Mouse (Mus musculus) right cerebral cortex, postnatal 36 days (tissue): ENCODE data around the gene Olfm2.
A peak's percentile ranks its signal among the peaks of the same experiment; 100 is the strongest.

Source experiments
- DNase-seq, 2 experiments: peaks; one replicate each; pipeline ENCODE4 v3.0.0; 2022; ENCODE audit warnings: low spot score in 2 of 2, mixed read lengths in 1 of 2

Olfm2 gene

DNA sequence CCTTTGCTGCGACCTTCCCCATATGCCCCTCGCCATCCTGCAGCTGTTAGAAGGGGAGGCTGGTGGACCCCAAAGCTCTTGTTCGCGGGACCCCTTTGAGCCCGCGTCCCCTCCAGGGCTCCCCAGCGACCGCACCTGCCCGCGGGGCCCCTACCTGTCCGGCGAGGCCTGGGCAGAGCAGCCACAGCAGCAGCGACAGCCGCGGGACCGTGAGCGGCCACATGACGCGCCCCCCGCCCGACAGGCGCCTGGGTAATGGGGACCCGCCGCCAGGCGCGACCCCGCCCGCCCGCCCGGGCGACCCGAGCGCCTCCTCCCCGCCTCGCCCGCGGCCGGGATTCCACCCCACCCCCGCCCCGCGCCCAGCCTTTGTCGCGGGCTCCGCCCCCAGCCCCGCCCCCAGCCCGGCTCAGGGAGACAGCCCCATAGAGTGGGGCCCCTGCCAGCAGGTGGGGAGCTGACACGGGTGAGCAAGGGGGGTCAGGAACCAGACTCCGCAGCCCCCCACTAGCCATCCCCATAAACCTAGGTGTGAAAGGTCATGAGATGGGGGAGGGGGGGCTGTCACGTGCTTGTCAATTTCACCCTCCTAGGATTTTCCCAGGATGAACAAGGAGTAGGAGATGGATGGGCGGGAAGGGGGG is at the start of gene Olfm2:
TSS of gene Olfm2 (minus strand) at position 333 of the 644 bp plus-strand sequence.
- no peak for DNase-seq

DNA sequence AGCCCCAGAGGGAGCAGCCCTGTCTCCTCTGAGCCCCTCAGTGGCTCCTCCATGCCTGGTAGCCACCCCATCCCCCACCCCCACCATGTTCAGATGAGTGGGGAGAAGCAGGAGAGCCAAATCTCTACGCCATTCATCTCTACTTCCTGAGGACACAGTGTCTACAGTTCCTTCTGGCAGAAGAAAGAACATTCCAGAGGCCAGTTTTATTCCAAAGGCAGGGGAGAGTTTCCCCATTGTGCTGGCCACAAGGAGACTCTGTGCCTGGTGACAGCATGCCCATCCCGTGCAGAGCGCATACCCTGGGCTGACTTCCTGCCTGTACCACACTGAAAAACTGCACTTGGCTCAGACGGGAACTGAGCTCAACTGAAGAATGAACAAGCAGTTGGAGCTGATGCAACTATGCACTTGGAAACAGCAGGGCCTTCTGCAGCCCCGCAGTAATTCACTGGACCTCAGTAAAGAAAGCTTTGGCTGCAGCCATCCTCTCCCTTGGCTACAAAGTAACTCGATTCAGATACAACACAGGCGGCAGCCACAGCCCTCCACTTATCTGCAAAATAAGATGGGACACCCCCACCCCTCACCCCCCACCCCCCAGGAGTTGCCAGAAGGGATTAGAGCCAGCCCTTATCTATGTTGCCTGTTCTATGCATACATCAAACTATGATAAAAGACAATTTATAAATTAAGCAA is 48.1 kb upstream of the Olfm2 start:
- peak; percentile 62 to 66 for DNase-seq

DNA sequence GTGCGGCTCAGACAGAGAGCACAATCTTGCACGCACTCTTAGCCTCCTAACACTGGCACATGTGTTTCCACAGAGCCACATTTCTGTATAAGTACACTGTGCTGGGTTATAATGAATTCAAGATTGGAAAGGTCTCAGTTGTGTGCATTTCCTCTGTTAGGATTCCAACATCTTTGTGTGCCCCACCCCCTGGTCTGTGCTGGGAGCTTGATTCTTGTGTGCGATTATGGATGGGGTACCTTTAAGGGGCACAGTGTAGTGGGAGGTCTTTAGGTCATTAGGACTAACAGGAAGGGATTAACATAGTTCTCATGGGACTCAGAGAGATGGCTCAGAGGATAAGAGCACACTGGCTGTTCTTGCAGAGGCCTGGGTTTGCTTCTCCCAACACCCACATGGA is 44.2 kb upstream of the Olfm2 start:
- no peak for DNase-seq

DNA sequence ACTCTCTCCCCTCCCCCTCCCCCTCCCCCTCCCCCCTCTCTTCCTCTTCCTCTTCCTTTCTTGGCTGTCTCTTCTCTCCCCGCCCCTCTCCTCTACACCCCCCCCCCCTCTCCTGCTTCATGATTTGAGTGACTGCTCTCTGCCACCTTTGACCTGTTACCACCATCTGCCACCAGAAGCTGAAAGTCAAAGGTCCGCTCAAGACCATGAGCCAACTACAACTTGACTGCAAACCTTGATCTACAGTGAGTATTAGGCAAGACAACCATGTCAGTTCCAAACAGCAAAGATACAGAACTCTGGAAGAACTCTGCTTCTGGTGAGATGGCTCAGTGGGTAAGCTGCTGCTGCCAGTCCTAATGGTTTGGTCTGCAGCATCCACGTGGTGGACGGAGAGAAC is 43.5 kb upstream of the Olfm2 start:
- DNase-seq: no peak

GRCm38 (mm10) chr9:20787992-20788391 is 41.8 kb upstream of the Olfm2 start:
- DNase-seq: no peak

DNA sequence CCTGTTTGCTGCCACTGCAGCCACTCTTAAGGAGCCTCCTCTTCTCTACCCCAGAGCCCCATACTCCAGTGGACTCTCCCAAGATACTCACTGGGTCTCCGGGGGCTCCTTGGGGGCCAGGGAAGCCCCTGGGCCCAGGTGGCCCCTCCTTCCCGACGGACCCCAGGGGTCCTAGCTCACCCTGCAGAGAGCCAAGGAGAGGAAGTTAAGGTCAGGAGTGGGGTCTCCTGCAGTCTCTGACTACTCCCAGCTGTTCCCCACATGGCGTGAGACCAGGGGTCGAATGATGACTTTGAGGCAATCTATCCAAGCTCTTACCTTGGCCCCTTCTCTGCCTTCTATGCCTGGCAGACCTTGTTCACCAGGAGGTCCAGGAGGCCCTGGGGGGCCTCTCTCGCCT is 38.9 kb upstream of the Olfm2 start:
- DNase-seq: no peak

- no peak for DNase-seq
These were observed 35.1 kb upstream of the Olfm2 start for GRCm38 (mm10) chr9:20781286-20781685.

GRCm38 (mm10) chr9:20765274-20765673 is 19.1 kb upstream of the Olfm2 start:
- no peak for DNase-seq

GRCm38 (mm10) chr9:20763099-20763498 is 16.9 kb upstream of the Olfm2 start:
- no peak for DNase-seq

DNA sequence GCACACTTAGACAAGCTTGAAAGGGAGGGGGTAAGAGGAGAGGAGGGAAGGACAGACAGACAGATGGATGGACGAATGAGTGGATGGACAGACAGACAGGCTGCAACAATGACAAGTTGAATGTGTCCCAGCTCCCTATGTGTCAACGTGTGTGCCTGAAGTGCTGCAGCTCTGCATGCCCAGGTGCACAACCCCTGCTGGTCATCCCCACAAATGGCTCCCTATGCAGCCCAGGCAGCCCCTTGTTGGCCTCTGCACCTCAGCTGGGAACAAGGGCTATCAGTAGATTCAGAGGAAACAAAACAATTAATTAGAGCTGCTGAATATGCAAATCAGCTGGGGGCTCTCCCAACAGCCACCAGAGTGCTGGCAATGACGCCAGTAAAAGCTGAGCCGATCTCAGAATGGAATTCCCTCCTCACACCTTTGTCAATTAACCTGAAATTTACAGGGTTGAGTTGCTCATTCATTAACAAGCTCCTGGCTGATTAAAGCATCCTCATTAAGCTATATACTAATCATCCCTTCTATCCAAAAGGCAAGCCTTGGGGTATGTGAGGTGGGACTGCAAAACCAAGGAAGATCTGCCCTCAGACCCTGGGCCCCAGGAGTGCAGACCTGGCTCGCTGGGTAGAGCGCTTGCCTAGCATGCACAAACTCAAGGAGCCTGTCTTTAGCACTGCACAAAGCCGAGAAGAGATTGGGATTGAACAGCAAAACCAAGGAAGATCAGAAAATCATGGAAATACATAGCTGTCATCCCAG is 16.2 kb upstream of the Olfm2 start:
- DNase-seq: no peak

DNA sequence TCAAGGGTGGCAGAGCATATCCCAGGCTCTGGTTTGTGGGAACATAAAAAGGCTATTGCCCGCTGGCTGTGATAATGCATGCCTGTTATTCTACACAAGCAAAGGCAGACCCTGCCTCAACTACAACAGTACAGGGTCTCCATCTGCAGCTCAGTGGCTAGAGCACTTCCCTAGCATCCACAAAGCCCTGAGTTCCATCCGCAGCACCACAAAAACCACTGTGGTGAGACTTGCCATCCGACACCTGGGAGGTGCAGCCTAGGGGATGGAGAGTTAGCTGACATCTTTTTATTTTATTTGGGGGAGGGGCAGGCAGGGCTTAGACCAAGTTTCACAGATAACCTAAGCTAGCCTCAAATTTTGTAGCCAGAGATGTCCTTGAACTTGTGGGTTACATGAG is 15.2 kb upstream of the Olfm2 start:
- DNase-seq: no peak

DNA sequence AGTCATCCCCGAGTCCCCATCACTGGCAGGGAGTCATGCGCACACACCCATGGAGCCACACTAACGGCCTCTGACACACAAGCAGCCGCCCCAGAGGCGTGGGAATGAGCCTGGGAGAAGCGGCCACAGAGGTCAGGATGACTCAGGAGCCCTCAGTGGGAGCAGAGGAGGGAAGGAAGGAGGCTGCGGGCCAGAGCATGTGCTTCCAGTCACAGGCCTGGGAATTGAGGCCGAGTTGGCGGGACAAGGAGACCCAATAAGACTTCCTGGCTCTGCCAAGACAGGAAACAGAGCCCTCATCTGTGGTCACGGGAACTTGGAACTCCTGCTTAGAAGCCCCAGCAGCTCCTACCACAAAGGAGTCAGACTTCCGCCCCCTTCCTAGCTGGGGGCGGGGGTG is 14.7 kb upstream of the Olfm2 start:
- peak in 1 of 2 experiments; percentile 19 for DNase-seq

DNA sequence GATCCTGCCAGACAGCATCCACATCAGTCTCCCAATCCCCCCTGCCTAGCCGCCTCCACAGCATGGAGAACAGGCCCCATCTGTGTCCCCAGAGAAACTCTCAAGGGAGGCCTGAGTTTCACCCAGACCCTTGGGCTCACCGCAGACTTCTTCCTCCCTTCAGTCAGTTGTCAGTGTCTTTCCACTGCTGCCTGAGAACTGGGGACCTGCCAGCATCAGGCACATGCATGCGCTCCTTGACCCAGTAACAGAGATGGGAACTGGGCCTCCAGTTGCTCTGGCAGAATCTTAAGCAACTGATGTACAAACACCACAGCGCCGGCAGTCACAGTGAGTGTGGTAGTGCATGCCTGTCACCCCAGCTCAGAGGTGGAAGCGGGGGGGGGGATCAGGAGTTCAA is 12.7 kb upstream of the Olfm2 start:
- no peak for DNase-seq

- no peak for DNase-seq
These were observed 12.1 kb upstream of the Olfm2 start for GRCm38 (mm10) chr9:20758243-20758642.

- DNase-seq: no peak
These were observed 11.2 kb upstream of the Olfm2 start for GRCm38 (mm10) chr9:20757087-20757955.

- no peak for DNase-seq
These were observed 10.0 kb upstream of the Olfm2 start for GRCm38 (mm10) chr9:20756081-20756700.

DNA sequence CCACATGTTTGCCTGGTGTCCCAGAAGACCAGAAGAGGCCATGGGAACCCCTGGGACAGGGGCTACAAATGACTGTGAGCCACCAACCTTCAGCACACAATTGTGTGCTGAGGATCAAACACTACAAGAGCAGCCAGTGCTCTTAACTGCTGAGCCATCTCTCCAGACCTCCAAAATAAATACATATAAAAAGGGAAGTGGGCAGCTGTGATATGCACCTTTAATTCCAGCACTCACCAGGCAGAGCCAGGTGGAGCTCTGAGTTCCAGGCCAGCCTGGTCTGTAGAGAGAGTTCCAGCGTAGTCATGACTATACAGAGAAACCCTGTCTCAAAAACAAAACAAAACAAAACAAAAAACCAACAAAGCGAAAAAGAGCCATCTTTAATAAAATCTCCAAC is 8.2 kb upstream of the Olfm2 start:
- DNase-seq: no peak

DNA sequence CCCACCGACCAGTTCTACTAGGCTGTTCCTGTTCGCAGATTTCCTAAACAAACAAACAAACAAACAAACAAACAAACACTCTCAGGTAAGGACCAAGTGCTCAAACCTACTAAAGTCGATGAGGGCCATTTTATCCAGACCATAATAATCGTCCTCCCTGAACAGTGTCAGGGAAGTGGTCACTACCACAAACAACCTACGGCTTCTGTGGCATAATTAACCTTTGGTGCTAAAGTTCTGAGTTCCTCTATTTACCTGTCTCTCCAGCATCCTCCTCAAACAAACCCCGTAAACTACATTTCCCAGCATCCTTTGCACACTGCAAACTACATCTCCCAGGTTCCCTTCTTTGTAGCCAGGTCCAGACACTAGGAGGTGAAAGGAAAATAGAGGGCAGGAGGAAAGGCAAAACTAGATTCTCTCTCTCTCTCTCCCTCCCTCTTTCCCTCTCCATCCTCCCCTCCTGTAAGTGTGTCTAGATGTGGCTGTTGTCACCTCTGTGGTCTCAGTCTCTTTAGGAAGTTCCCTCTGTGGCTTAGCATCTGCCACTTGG is 5.4 kb upstream of the Olfm2 start:
- no peak for DNase-seq

DNA sequence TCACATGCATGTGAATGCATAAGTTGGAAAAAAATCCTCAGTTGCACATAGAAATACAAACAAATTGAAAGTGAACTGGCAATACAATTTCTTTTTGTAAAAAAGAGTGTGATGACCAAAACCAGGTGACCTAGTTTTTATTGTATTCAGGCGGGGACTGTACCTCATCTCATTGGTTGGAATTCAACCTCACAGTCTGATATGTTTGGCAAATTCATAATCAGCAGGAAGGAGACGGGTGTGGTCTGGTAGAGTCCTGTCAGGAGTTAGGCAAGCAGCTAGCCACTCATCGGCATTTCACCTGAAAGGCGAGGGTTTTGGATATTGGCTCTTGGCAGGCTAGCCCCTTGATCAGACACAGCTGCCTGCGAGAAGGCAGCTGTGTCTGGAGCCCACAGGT is 3.1 kb upstream of the Olfm2 start:
- no peak for DNase-seq

- DNase-seq: no peak
These were observed 2.4 kb upstream of the Olfm2 start for GRCm38 (mm10) chr9:20748540-20748939.

GRCm38 (mm10) chr9:20747682-20748081 is 1.5 kb upstream of the Olfm2 start:
- DNase-seq: no peak
